Mouse (Mus musculus) bone marrow, adult 2 months (tissue): ENCODE results near the gene Emc8.

Experiments
- CTCF ChIP-seq: fragments of 200-500 bp; IDR thresholded peaks from 2 replicates; pipeline ENCODE4 v1.5.1; 2011; ENCODE audit warnings: low read length, control low read depth; ENCODE audit not compliant: control insufficient read depth, insufficient read depth
- POLR2A ChIP-seq: fragments of 200-500 bp; IDR thresholded peaks from 2 replicates; pipeline ENCODE4 v1.6.1; 2011; ENCODE audit warnings: low read depth, mild to moderate bottlenecking, control low read depth, low read length, borderline replicate concordance; ENCODE audit not compliant: control insufficient read depth

DNA sequence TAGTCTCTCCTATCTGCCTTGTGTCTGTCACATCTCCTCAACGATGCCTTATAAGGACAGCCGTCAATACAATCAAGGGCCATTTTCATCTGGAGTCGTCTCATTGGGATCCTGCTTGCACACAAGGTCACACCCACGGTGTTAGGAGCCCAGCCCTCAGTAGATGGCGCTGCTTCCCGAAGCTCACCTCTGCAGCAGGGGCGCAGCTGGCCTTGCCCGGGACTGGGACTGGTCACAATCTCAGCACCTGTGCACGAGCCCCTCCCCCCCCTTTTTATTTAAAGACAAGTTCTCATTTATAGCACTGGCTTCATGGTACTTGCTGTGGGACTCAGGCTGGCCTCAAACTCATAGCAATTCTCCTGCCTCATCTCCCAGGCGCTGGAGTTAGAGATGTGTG, 15.2 kb upstream of the Emc8 start:
- TF ChIP-seq POLR2A (peak; percentile 30; the same call in 1 of the 2 replicates), CTCF (peak; percentile 91)
